Mouse (Mus musculus) hindbrain, postnatal 0 days (tissue): ENCODE results near the gene Aloxe3. TPM values are rescaled to one million over a fixed set of nuclear protein-coding genes. Genes with fewer than 3 reads are reported as not detected.

Source experiments
- ATAC-seq: fragments of 200-750 bp; cut with Nextera tagmentation; 2 replicates; pipeline ENCODE4 v1.8.0; 2017; ENCODE audit warnings: mild to moderate bottlenecking, moderate TSS enrichment, moderate library complexity
- DNase-seq: peaks from one replicate; pipeline ENCODE4 v3.0.0-alpha.2; 2015; ENCODE audit warnings: low spot score
- H3K27ac ChIP-seq: fragments of 300-500 bp; sonication (generic); 2 replicates; pipeline ENCODE4 v1.5.1; 2014; ENCODE audit warnings: mild to moderate bottlenecking
- H3K27me3 ChIP-seq: fragments of 300-500 bp; sonication (generic); 2 replicates; pipeline ENCODE4 v1.6.1; 2014; ENCODE audit warnings: low read length, mixed read lengths; ENCODE audit not compliant: insufficient read depth
- H3K36me3 ChIP-seq: fragments of 300-500 bp; sonication (generic); 2 replicates; pipeline ENCODE4 v1.6.1; 2014; ENCODE audit warnings: low read length, mixed read lengths; ENCODE audit not compliant: insufficient read depth
- H3K4me1 ChIP-seq: fragments of 300-500 bp; sonication (generic); 2 replicates; pipeline ENCODE4 v1.6.1; 2014; ENCODE audit warnings: antibody characterized with exemption, low read length, mixed read lengths; ENCODE audit not compliant: insufficient read depth
- H3K4me2 ChIP-seq: fragments of 300-500 bp; sonication (generic); 2 replicates; pipeline ENCODE4 v1.6.1; 2014; ENCODE audit warnings: low read depth, mild to moderate bottlenecking, low read length, moderate library complexity, mixed read lengths
- H3K4me3 ChIP-seq: fragments of 300-500 bp; sonication (generic); 2 replicates; pipeline ENCODE4 v1.5.1; 2014; ENCODE audit warnings: low read length
- H3K9ac ChIP-seq: fragments of 300-500 bp; sonication (generic); replicated peaks from 2 replicates; pipeline ENCODE4 v1.6.1; 2014; ENCODE audit warnings: mild to moderate bottlenecking, low read length, moderate library complexity, mixed read lengths
- H3K9me3 ChIP-seq: fragments of 300-500 bp; sonication (generic); 2 replicates; pipeline ENCODE4 v1.6.1; 2016; ENCODE audit warnings: low read length, mixed read lengths
- CTCF ChIP-seq: IDR thresholded peaks from 2 replicates; pipeline ENCODE4 v1.5.1; 2016; ENCODE audit warnings: antibody characterized with exemption, control low read depth, low read depth
- WGBS: fragments of 180-500 bp; shearing (Covaris S2); extraction: QIAGEN DNeasy Blood & Tissue Kit; methylation state at CpG from one replicate; pipeline ENCODE4 v1.1.7; 2014; 5-methylcytosine and 5-hydroxymethylcytosine counted together
- polyA plus RNA-seq: library from polyadenylated mRNA; unstranded; fragments of >200 nt; fragmentation: Nextera tagmentation; extraction: Ambion mirVana; gene quantifications from 2 replicates; pipeline ENCODE4 v1.2.1, GENCODE M21; 2015
- total RNA-seq: library from RNA; depleted of rRNA; stranded (reverse); fragments of >200 nt; gene quantifications from 2 replicates; pipeline ENCODE4 v1.2.3, GENCODE M21; 2014

Gene Aloxe3
- total and polyA plus RNA-seq, 2 experiments from 2014 or later: 12.5 to 13.0 TPM

DNA sequence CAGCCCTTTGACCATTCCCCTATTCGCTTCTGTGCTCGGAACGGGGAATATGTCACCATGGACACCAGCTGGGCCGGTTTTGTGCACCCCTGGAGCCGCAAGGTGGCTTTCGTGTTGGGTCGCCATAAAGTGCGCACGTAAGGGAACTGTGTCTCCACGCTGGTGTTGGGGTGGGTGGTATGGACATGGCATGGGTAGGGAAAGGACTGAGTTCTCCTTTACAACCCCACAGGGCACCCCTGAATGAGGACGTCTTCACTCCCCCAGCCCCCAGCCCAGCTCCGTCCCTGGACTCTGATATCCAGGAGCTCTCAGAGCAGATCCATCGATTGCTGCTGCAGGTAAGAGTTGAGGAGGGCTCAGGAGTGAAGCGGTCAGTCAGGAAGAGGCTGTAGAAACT, 22.6 kb upstream of the Aloxe3 start:
- peaks cover 74% of the 10 kb centered on the region for H3K36me3 ChIP-seq
- no peak overlapping the region for H3K4me2 ChIP-seq
- no peak overlapping the region for H3K9ac ChIP-seq
- DNase-seq: no peak
- H3K4me3 ChIP-seq: no peak overlapping the region
- no peak for TF ChIP-seq CTCF
- ATAC-seq: no peak
- WGBS: 92% methylated on average over 14 of the region's 14 CpGs
- peaks cover 16% of the 10 kb centered on the region; the same call in 1 of the 2 replicates for H3K4me1 ChIP-seq
- no peaks in the 10 kb centered on the region for H3K9me3 ChIP-seq
- no peaks in the 10 kb centered on the region for H3K27me3 ChIP-seq
- no peak overlapping the region for H3K27ac ChIP-seq

DNA sequence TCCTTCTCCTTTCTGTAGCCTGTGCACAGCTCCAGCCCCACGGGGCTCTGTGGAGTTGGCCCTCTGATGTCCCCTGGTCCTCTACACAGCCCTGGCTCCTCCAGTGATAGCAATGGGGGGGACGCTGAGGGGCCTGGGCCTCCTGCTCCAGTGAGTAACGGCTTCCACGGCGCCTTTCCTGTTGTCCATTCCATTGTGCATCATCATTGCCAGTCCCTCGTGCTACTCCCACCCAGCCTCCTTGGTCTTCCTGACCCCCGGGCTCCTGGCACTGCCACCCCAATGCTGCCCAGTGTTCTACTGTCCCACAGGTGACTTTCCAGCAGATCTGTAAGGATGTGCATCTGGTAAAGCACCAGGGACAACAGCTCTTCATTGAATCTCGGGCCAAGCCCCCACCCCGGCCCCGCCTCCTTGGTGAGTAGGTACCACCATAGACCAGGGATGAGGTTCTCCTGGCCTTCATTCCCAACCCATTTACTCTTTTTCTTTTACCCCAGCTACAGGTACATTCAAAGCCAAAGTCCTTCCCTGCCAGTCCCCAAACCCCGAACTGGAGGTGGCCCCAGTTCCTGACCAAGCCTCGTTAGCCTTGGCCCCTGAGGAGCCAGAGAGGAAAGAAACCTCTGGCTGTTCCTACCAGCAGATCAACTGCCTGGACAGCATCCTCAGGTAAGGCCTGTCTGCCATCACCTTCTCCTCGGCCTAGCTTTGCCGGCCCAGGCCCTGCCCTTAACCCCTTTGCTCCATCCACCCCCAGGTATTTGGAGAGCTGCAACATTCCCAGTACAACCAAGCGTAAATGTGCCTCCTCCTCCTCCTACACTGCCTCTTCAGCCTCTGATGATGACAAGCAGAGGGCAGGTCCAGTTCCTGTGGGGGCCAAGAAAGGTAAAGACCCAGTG, 21.9 kb upstream of the Aloxe3 start:
- Histone ChIP-seq H3K9me3 (no peaks in the 10 kb centered on the region), H3K36me3 (peaks cover 81% of the 10 kb centered on the region), H3K4me2 (no peak overlapping the region), H3K9ac (no peak overlapping the region), H3K27me3 (no peaks in the 10 kb centered on the region), H3K4me3 (no peak overlapping the region), H3K4me1 (peaks cover 11% of the 10 kb centered on the region; the same call in 1 of the 2 replicates), H3K27ac (no peak overlapping the region)
- TF ChIP-seq CTCF: no peak
- DNase-seq (no peak), ATAC-seq (no peak)
- WGBS: 90% methylated on average over 15 of the region's 15 CpGs

GRCm38 (mm10) chr11:69104487-69104886, 21.2 kb upstream of the Aloxe3 start:
- peaks cover 11% of the 10 kb centered on the region; the same call in 1 of the 2 replicates for H3K4me1 ChIP-seq
- peaks cover 88% of the 10 kb centered on the region for H3K36me3 ChIP-seq
- H3K9me3 ChIP-seq: no peaks in the 10 kb centered on the region
- H3K27me3 ChIP-seq: no peaks in the 10 kb centered on the region
- 86% methylated on average over 13 of the region's 14 CpGs for WGBS
- no peak for ATAC-seq
- no peak for DNase-seq
- TF ChIP-seq CTCF: no peak
- no peak overlapping the region for H3K4me3 ChIP-seq
- no peak overlapping the region for H3K4me2 ChIP-seq
- H3K9ac ChIP-seq: no peak overlapping the region
- H3K27ac ChIP-seq: no peak overlapping the region

GRCm38 (mm10) chr11:69105227-69105626, 20.5 kb upstream of the Aloxe3 start:
- Histone ChIP-seq H3K4me1 (peaks cover 4% of the 10 kb centered on the region; the same call in 1 of the 2 replicates), H3K9me3 (no peaks in the 10 kb centered on the region), H3K4me3 (no peak overlapping the region), H3K9ac (no peak overlapping the region), H3K36me3 (peaks cover 89% of the 10 kb centered on the region), H3K4me2 (no peak overlapping the region), H3K27ac (no peak overlapping the region), H3K27me3 (no peaks in the 10 kb centered on the region)
- no peak for TF ChIP-seq CTCF
- DNase-seq (no peak), ATAC-seq (no peak)
- 93% methylated on average over 6 of the region's 6 CpGs for WGBS

GRCm38 (mm10) chr11:69105796-69106195, 19.9 kb upstream of the Aloxe3 start:
- H3K4me2 ChIP-seq: no peak overlapping the region
- no peak overlapping the region for H3K9ac ChIP-seq
- no peak overlapping the region for H3K27ac ChIP-seq
- DNase-seq (no peak), ATAC-seq (no peak)
- H3K9me3 ChIP-seq: no peaks in the 10 kb centered on the region
- 83% methylated on average over 2 of the region's 2 CpGs for WGBS
- H3K36me3 ChIP-seq: peaks cover 85% of the 10 kb centered on the region
- H3K27me3 ChIP-seq: no peaks in the 10 kb centered on the region
- no peak overlapping the region for H3K4me3 ChIP-seq
- no peaks in the 10 kb centered on the region for H3K4me1 ChIP-seq
- TF ChIP-seq CTCF: no peak

- 92% methylated on average over 11 of the region's 11 CpGs for WGBS
- no peaks in the 10 kb centered on the region for H3K9me3 ChIP-seq
- ATAC-seq (no peak), DNase-seq (no peak)
- no peaks in the 10 kb centered on the region for H3K4me1 ChIP-seq
- H3K36me3 ChIP-seq: peaks cover 80% of the 10 kb centered on the region
- no peak for TF ChIP-seq CTCF
- H3K27ac ChIP-seq: no peak overlapping the region
- no peaks in the 10 kb centered on the region for H3K27me3 ChIP-seq
- no peak overlapping the region for H3K4me3 ChIP-seq
- no peak overlapping the region for H3K4me2 ChIP-seq
- no peak overlapping the region for H3K9ac ChIP-seq
Measured at GRCm38 (mm10) chr11:69106299-69106698, 19.4 kb upstream of the Aloxe3 start.

DNA sequence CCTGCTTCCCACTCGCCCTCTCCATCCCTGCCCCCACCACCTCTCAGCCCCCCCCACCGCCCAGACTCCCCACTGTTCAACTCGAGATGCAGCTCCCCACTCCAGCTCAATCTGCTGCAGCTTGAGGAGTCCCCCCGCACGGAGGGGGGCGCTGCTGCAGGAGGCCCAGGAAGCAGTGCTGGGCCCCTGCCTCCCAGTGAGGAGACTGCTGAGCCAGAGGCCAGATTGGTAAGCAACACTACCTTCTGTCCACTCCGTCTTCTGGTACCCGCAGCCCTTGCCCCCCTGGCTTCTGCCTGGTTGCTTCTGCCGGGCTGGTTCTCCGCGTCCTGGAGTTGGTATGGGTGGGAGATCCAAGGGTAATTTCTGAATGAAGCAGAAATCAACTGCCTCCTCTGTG, 18.9 kb upstream of the Aloxe3 start:
- 84% methylated on average over 11 of the region's 11 CpGs for WGBS
- peaks cover 75% of the 10 kb centered on the region for H3K36me3 ChIP-seq

More for the DNA sequence above, 18.9 kb upstream of the Aloxe3 start:
- DNase-seq: no peak
- H3K9ac ChIP-seq: no peak overlapping the region
- H3K9me3 ChIP-seq: no peaks in the 10 kb centered on the region
- no peaks in the 10 kb centered on the region for H3K27me3 ChIP-seq
- no peak overlapping the region for H3K27ac ChIP-seq
- no peak for ATAC-seq
- no peaks in the 10 kb centered on the region for H3K4me1 ChIP-seq
- TF ChIP-seq CTCF: no peak
- no peak overlapping the region for H3K4me3 ChIP-seq
- H3K4me2 ChIP-seq: no peak overlapping the region
